Mouse (Mus musculus) embryonic facial prominence, embryonic 14.5 days (tissue): ENCODE data around the gene Prr15l. TPM values are rescaled to one million over a fixed set of nuclear protein-coding genes. Genes with fewer than 3 reads are reported as not detected.

Source experiments
- ATAC-seq: fragments of 200-750 bp; cut with Nextera tagmentation; 2 replicates; pipeline ENCODE4 v1.8.0; 2017; ENCODE audit warnings: low read depth, moderate number of reproducible peaks, moderate TSS enrichment
- DNase-seq: peaks from one replicate; pipeline ENCODE4 v3.0.0-alpha.2; 2015; ENCODE audit warnings: low spot score
- H3K27ac ChIP-seq: fragments of 300-500 bp; sonication (generic); replicated peaks from 2 replicates; pipeline ENCODE4 v1.5.1; 2014; ENCODE audit warnings: low read depth, mild to moderate bottlenecking, low read length, moderate library complexity
- H3K27me3 ChIP-seq: fragments of 300-500 bp; sonication (generic); replicated peaks from 2 replicates; pipeline ENCODE4 v1.6.1; 2014; ENCODE audit warnings: low read length; ENCODE audit not compliant: control insufficient read depth, insufficient read depth
- H3K36me3 ChIP-seq: fragments of 300-500 bp; sonication (generic); 2 replicates; pipeline ENCODE4 v1.6.1; 2014; ENCODE audit warnings: low read length, mixed read lengths; ENCODE audit not compliant: control insufficient read depth, insufficient read depth
- H3K4me1 ChIP-seq: fragments of 300-500 bp; sonication (generic); 2 replicates; pipeline ENCODE4 v1.6.1; 2014; ENCODE audit warnings: antibody characterized with exemption, low read length; ENCODE audit not compliant: control insufficient read depth, insufficient read depth
- H3K4me2 ChIP-seq: fragments of 300-500 bp; sonication (generic); 2 replicates; pipeline ENCODE4 v1.6.1; 2014; ENCODE audit warnings: low read depth, mild to moderate bottlenecking, low read length, moderate library complexity, mixed read lengths
- H3K4me3 ChIP-seq: fragments of 300-500 bp; sonication (generic); 2 replicates; pipeline ENCODE4 v1.5.1; 2014; ENCODE audit warnings: low read depth, mild to moderate bottlenecking, low read length
- H3K9ac ChIP-seq: fragments of 300-500 bp; sonication (generic); 2 replicates; pipeline ENCODE4 v1.6.1; 2014; ENCODE audit warnings: low read depth, mild to moderate bottlenecking, low read length, moderate library complexity, mixed read lengths
- H3K9me3 ChIP-seq: fragments of 300-500 bp; sonication (generic); 2 replicates; pipeline ENCODE4 v1.6.1; 2016; ENCODE audit warnings: low read length; ENCODE audit not compliant: control insufficient read depth
- WGBS: fragments of 180-500 bp; shearing (Covaris S2); extraction: QIAGEN DNeasy Blood & Tissue Kit; methylation state at CpG from one replicate; pipeline ENCODE4 v1.1.7; 2014; 5-methylcytosine and 5-hydroxymethylcytosine counted together
- polyA plus RNA-seq: library from polyadenylated mRNA; unstranded; fragments of >200 nt; fragmentation: Nextera tagmentation; extraction: Ambion mirVana; gene quantifications from 2 replicates; pipeline ENCODE4 v1.2.1, GENCODE M21; 2014

Prr15l gene
- polyA plus RNA-seq, 1 experiment from 2014 or later, result 4.7 TPM

- peak within 1 kb of the TSS; percentile 79 for H3K4me2 ChIP-seq
- peak; percentile 99 for DNase-seq
- no peaks in the 10 kb centered on the region for H3K27me3 ChIP-seq
- H3K27ac ChIP-seq, result peak within 1 kb of the TSS; percentile 72
- H3K36me3 ChIP-seq, result peaks cover 10% of the 10 kb centered on the region
- ATAC-seq, result peak; percentile 98
- WGBS, result under 1% methylated on average over 48 of the region's 55 CpGs
- no peaks in the 10 kb centered on the region for H3K9me3 ChIP-seq
- peak within 1 kb of the TSS; percentile 70 for H3K4me3 ChIP-seq
- peak within 1 kb of the TSS; percentile 78 for H3K9ac ChIP-seq
- H3K4me1 ChIP-seq, result peaks cover 8% of the 10 kb centered on the region
Measured at GRCm38 (mm10) chr11:96916044-96916884, 11.6 kb upstream of the Prr15l start, which contains the start of gene Cdk5rap3. Gene Cdk5rap3 (minus strand): TSS chr11:96916496.

- Histone ChIP-seq H3K4me3 (peak overlapping the region; percentile 35), H3K27me3 (no peaks in the 10 kb centered on the region), H3K27ac (no peak overlapping the region), H3K9ac (peak overlapping the region; percentile 41; the same call in 1 of the 2 replicates), H3K4me1 (peaks cover 8% of the 10 kb centered on the region), H3K9me3 (no peaks in the 10 kb centered on the region), H3K36me3 (peaks cover 3% of the 10 kb centered on the region), H3K4me2 (peak overlapping the region; percentile 50)
- no peak for DNase-seq
- ATAC-seq, result peak; percentile 1; the same call in 1 of the 2 replicates
- WGBS, result 30% methylated on average over 13 of the region's 13 CpGs
Measured at GRCm38 (mm10) chr11:96916885-96917396, 11.0 kb upstream of the Prr15l start.

- Histone ChIP-seq H3K4me2 (no peak overlapping the region), H3K9ac (no peak overlapping the region), H3K36me3 (no peaks in the 10 kb centered on the region), H3K4me1 (peaks cover 8% of the 10 kb centered on the region), H3K27me3 (no peaks in the 10 kb centered on the region), H3K27ac (no peak overlapping the region), H3K4me3 (no peak overlapping the region), H3K9me3 (no peaks in the 10 kb centered on the region)
- DNase-seq (no peak), ATAC-seq (no peak)
- WGBS, result 89% methylated on average over 6 of the region's 6 CpGs
Measured at GRCm38 (mm10) chr11:96917415-96917814, 10.5 kb upstream of the Prr15l start.

GRCm38 (mm10) chr11:96919003-96919402 is 8.9 kb upstream of the Prr15l start:
- H3K9me3 ChIP-seq, result no peaks in the 10 kb centered on the region
- H3K36me3 ChIP-seq, result no peaks in the 10 kb centered on the region
- no peak overlapping the region for H3K9ac ChIP-seq
- H3K4me1 ChIP-seq, result peaks cover 8% of the 10 kb centered on the region
- WGBS, result 51% methylated on average over 6 of the region's 6 CpGs
- no peak for ATAC-seq
- no peaks in the 10 kb centered on the region for H3K27me3 ChIP-seq
- H3K27ac ChIP-seq, result no peak overlapping the region
- H3K4me2 ChIP-seq, result no peak overlapping the region
- H3K4me3 ChIP-seq, result no peak overlapping the region
- DNase-seq, result no peak

- no peak overlapping the region for H3K27ac ChIP-seq
- DNase-seq (no peak), ATAC-seq (no peak)
- no peak overlapping the region for H3K4me3 ChIP-seq
- H3K27me3 ChIP-seq, result peaks cover 3% of the 10 kb centered on the region; the same call in 1 of the 2 replicates
- H3K4me1 ChIP-seq, result no peaks in the 10 kb centered on the region
- WGBS, result 75% methylated on average over 11 of the region's 11 CpGs
- H3K9ac ChIP-seq, result no peak overlapping the region
- H3K36me3 ChIP-seq, result no peaks in the 10 kb centered on the region
- no peaks in the 10 kb centered on the region for H3K9me3 ChIP-seq
- H3K4me2 ChIP-seq, result no peak overlapping the region
Measured at GRCm38 (mm10) chr11:96924861-96925260, 3.0 kb upstream of the Prr15l start.

- ATAC-seq (no peak), DNase-seq (no peak)
- Histone ChIP-seq H3K4me1 (no peaks in the 10 kb centered on the region), H3K9me3 (no peaks in the 10 kb centered on the region), H3K27ac (no peak overlapping the region), H3K4me3 (no peak overlapping the region), H3K27me3 (peaks cover 3% of the 10 kb centered on the region; the same call in 1 of the 2 replicates), H3K4me2 (no peak overlapping the region), H3K36me3 (no peaks in the 10 kb centered on the region), H3K9ac (no peak overlapping the region)
- WGBS, result 85% methylated on average over 12 of the region's 12 CpGs
Measured at GRCm38 (mm10) chr11:96925469-96926148, 2.3 kb upstream of the Prr15l start.

- H3K27ac ChIP-seq, result no peak overlapping the region
- H3K4me2 ChIP-seq, result no peak overlapping the region
- DNase-seq (no peak), ATAC-seq (no peak)
- H3K27me3 ChIP-seq, result peaks cover 3% of the 10 kb centered on the region; the same call in 1 of the 2 replicates
- no peak overlapping the region for H3K4me3 ChIP-seq
- no peak overlapping the region for H3K9ac ChIP-seq
- no peaks in the 10 kb centered on the region for H3K36me3 ChIP-seq
- WGBS, result 86% methylated on average over 5 of the region's 5 CpGs
- no peaks in the 10 kb centered on the region for H3K9me3 ChIP-seq
- peaks cover under 1% of the 10 kb centered on the region; the same call in 1 of the 2 replicates for H3K4me1 ChIP-seq
Measured at GRCm38 (mm10) chr11:96926587-96926986, 1.3 kb upstream of the Prr15l start.

GRCm38 (mm10) chr11:96928691-96929090 is 787 bp downstream of the Prr15l start:
- peak overlapping the region; percentile 24 for H3K4me2 ChIP-seq
- no peaks in the 10 kb centered on the region for H3K9me3 ChIP-seq
- peak overlapping the region; percentile 25; the same call in 1 of the 2 replicates for H3K9ac ChIP-seq
- DNase-seq (peak; percentile 79), ATAC-seq (peak; percentile 88)
- H3K27ac ChIP-seq, result 0 out of 2 replicates have a peak overlapping the region, but pooled peaks have one; percentile 44
- peaks cover 3% of the 10 kb centered on the region; the same call in 1 of the 2 replicates for H3K27me3 ChIP-seq
- H3K4me3 ChIP-seq, result no peak overlapping the region
- H3K4me1 ChIP-seq, result peaks cover 4% of the 10 kb centered on the region; the same call in 1 of the 2 replicates
- WGBS, result 1% methylated on average over 4 of the region's 5 CpGs
- H3K36me3 ChIP-seq, result no peaks in the 10 kb centered on the region
